Mouse (Mus musculus) stomach, postnatal 0 days (tissue): ENCODE results near the gene Rtn1. TPM values are rescaled to one million over a fixed set of nuclear protein-coding genes. Genes with fewer than 3 reads are reported as not detected.

Source experiments
- ATAC-seq: fragments of 200-750 bp; cut with Nextera tagmentation; 2 replicates; pipeline ENCODE4 v1.8.0; 2017; ENCODE audit not compliant: low FRiP score, low TSS enrichment
- DNase-seq: peaks from one replicate; pipeline ENCODE4 v3.0.0-alpha.2; 2016; ENCODE audit warnings: low spot score
- H3K27ac ChIP-seq: fragments of 300-500 bp; sonication (generic); replicated peaks from 2 replicates; pipeline ENCODE4 v1.5.1; 2014; ENCODE audit warnings: mild to moderate bottlenecking, control low read depth
- H3K27me3 ChIP-seq: fragments of 300-500 bp; sonication (generic); 2 replicates; pipeline ENCODE4 v1.6.1; 2014; ENCODE audit warnings: low read length; ENCODE audit not compliant: control insufficient read depth, insufficient read depth
- H3K36me3 ChIP-seq: fragments of 300-500 bp; sonication (generic); 2 replicates; pipeline ENCODE4 v1.6.1; 2014; ENCODE audit warnings: low read length, mixed read lengths; ENCODE audit not compliant: control insufficient read depth, insufficient read depth
- H3K4me1 ChIP-seq: fragments of 300-500 bp; sonication (generic); replicated peaks from 2 replicates; pipeline ENCODE4 v1.6.1; 2014; ENCODE audit warnings: antibody characterized with exemption; ENCODE audit not compliant: control insufficient read depth, insufficient read depth
- H3K4me2 ChIP-seq: fragments of 300-500 bp; sonication (generic); replicated peaks from 2 replicates; pipeline ENCODE4 v1.6.1; 2014; ENCODE audit warnings: low read depth, mild to moderate bottlenecking, control low read depth, moderate library complexity
- H3K4me3 ChIP-seq: fragments of 300-500 bp; sonication (generic); 2 replicates; pipeline ENCODE4 v1.5.1; 2014; ENCODE audit warnings: low read depth, low read length, control low read depth
- H3K9ac ChIP-seq: fragments of 300-500 bp; sonication (generic); 2 replicates; pipeline ENCODE4 v1.6.1; 2014; ENCODE audit warnings: mild to moderate bottlenecking, low read length, control low read depth, mixed read lengths
- H3K9me3 ChIP-seq: fragments of 300-500 bp; sonication (generic); 2 replicates; pipeline ENCODE4 v1.6.1; 2016; ENCODE audit warnings: low read length; ENCODE audit not compliant: control insufficient read depth
- CTCF ChIP-seq: IDR thresholded peaks from 2 replicates; pipeline ENCODE4 v1.5.1; 2016; ENCODE audit warnings: antibody characterized with exemption, low read depth, mild to moderate bottlenecking, moderate library complexity
- EP300 ChIP-seq: optimal IDR thresholded peaks from 2 replicates; pipeline ENCODE3; 2016; ENCODE audit warnings: antibody characterized with exemption
- WGBS: fragments of 180-500 bp; shearing (Covaris S2); extraction: QIAGEN DNeasy Blood & Tissue Kit; methylation state at CpG from one replicate; pipeline ENCODE4 v1.1.7; 2014; 5-methylcytosine and 5-hydroxymethylcytosine counted together
- polyA plus RNA-seq: library from polyadenylated mRNA; unstranded; fragments of >200 nt; fragmentation: Nextera tagmentation; extraction: Ambion mirVana; gene quantifications from 2 replicates; pipeline ENCODE4 v1.2.1, GENCODE M21; 2015

The Rtn1 gene
- polyA plus RNA-seq, 1 experiment from 2014 or later = 47.1 TPM

GRCm38 (mm10) chr12:72325025-72325424 lies 83.8 kb downstream of the Rtn1 start:
- Histone ChIP-seq H3K4me3 (no peak overlapping the region), H3K4me1 (no peaks in the 10 kb centered on the region), H3K27ac (no peak overlapping the region), H3K9me3 (no peaks in the 10 kb centered on the region), H3K4me2 (no peak overlapping the region), H3K36me3 (no peaks in the 10 kb centered on the region), H3K27me3 (no peaks in the 10 kb centered on the region), H3K9ac (no peak overlapping the region)
- TF ChIP-seq EP300 = no peak
- no peak for TF ChIP-seq CTCF
- no peak for DNase-seq
- ATAC-seq = no peak
- 24% methylated on average over 5 of the region's 5 CpGs for WGBS

- no peak overlapping the region for H3K27ac ChIP-seq
- no peaks in the 10 kb centered on the region for H3K9me3 ChIP-seq
- DNase-seq = no peak
- WGBS = 60% methylated on average over 10 of the region's 10 CpGs
- H3K4me1 ChIP-seq = no peaks in the 10 kb centered on the region
- no peak overlapping the region for H3K9ac ChIP-seq
- no peak overlapping the region for H3K4me3 ChIP-seq
- H3K4me2 ChIP-seq = no peak overlapping the region
- no peaks in the 10 kb centered on the region for H3K36me3 ChIP-seq
- H3K27me3 ChIP-seq = no peaks in the 10 kb centered on the region
- peak; percentile 79 for ATAC-seq
- no peak for TF ChIP-seq EP300
- no peak for TF ChIP-seq CTCF
Measured at GRCm38 (mm10) chr12:72324210-72324871, 84.5 kb downstream of the Rtn1 start.

GRCm38 (mm10) chr12:72323778-72324177 lies 85.1 kb downstream of the Rtn1 start:
- 47% methylated on average over 4 of the region's 4 CpGs for WGBS

GRCm38 (mm10) chr12:72315732-72316465 lies 93.0 kb downstream of the Rtn1 start:
- no peaks in the 10 kb centered on the region for H3K27me3 ChIP-seq
- no peak overlapping the region for H3K4me3 ChIP-seq
- TF ChIP-seq EP300 = no peak
- TF ChIP-seq CTCF = no peak
- no peak overlapping the region for H3K4me2 ChIP-seq
- H3K4me1 ChIP-seq = no peaks in the 10 kb centered on the region
- no peak overlapping the region for H3K27ac ChIP-seq
- ATAC-seq = no peak
- H3K9me3 ChIP-seq = no peaks in the 10 kb centered on the region
- DNase-seq = no peak
- 66% methylated on average over 15 of the region's 15 CpGs for WGBS
- no peak overlapping the region for H3K9ac ChIP-seq
- H3K36me3 ChIP-seq = no peaks in the 10 kb centered on the region

More at GRCm38 (mm10) chr12:72323778-72324177, 85.1 kb downstream of the Rtn1 start:
- Histone ChIP-seq H3K27ac (no peak overlapping the region), H3K4me1 (no peaks in the 10 kb centered on the region), H3K27me3 (no peaks in the 10 kb centered on the region), H3K9me3 (no peaks in the 10 kb centered on the region), H3K36me3 (no peaks in the 10 kb centered on the region), H3K4me2 (no peak overlapping the region), H3K9ac (no peak overlapping the region), H3K4me3 (no peak overlapping the region)
- ATAC-seq = no peak
- TF ChIP-seq EP300 = no peak
- TF ChIP-seq CTCF = no peak
- no peak for DNase-seq

GRCm38 (mm10) chr12:72310818-72311217 lies 98.0 kb downstream of the Rtn1 start:
- Histone ChIP-seq H3K4me2 (no peak overlapping the region), H3K9me3 (no peaks in the 10 kb centered on the region), H3K27me3 (no peaks in the 10 kb centered on the region), H3K4me3 (no peak overlapping the region), H3K4me1 (no peaks in the 10 kb centered on the region), H3K9ac (no peak overlapping the region), H3K36me3 (no peaks in the 10 kb centered on the region), H3K27ac (no peak overlapping the region)
- DNase-seq (no peak), ATAC-seq (no peak)
- 63% methylated on average over 6 of the region's 6 CpGs for WGBS
- no peak for TF ChIP-seq CTCF
- no peak for TF ChIP-seq EP300

- Histone ChIP-seq H3K9ac (no peak overlapping the region), H3K9me3 (no peaks in the 10 kb centered on the region), H3K36me3 (no peaks in the 10 kb centered on the region), H3K4me1 (no peaks in the 10 kb centered on the region), H3K4me3 (no peak overlapping the region), H3K27ac (no peak overlapping the region), H3K4me2 (no peak overlapping the region), H3K27me3 (no peaks in the 10 kb centered on the region)
- TF ChIP-seq CTCF (no peak), EP300 (no peak)
- ATAC-seq = no peak
- WGBS = 84% methylated on average over 8 of the region's 8 CpGs
- no peak for DNase-seq
Measured at GRCm38 (mm10) chr12:72308506-72308905, 100.3 kb downstream of the Rtn1 start.
